Mouse (Mus musculus) limb, embryonic 11.5 days (tissue): ENCODE measurements at regions not wholly inside any gene's neighbourhood (a gene's known extent, or its start where the extent isn't known, plus 50 kb on each side); places are given as distances from the start of the nearest gene placed in this dataset.
"Not testable (repeated sequence)": the region's sequence is repeated elsewhere in the genome, so short reads cannot be mapped to it uniquely, and the experiment has no call there.

ENCODE experiments used
- ATAC-seq: fragments of 200-750 bp; cut with Nextera tagmentation; 2 replicates; pipeline ENCODE4 v1.8.0; 2017; ENCODE audit warnings: low read depth; ENCODE audit not compliant: insufficient number of reproducible peaks, low FRiP score, low TSS enrichment
- DNase-seq: peaks from one replicate; pipeline ENCODE4 v3.0.0-alpha.2; 2015; ENCODE audit warnings: low spot score
- H3K27ac ChIP-seq: fragments of 300-500 bp; sonication (generic); replicated peaks from 2 replicates; pipeline ENCODE4 v1.5.1; 2014; ENCODE audit warnings: low read depth, mild to moderate bottlenecking, low read length
- H3K27me3 ChIP-seq: fragments of 300-500 bp; sonication (generic); 2 replicates; pipeline ENCODE4 v1.6.1; 2014; ENCODE audit warnings: mild to moderate bottlenecking, low read length, mixed read lengths; ENCODE audit not compliant: control insufficient read depth, insufficient read depth
- H3K36me3 ChIP-seq: fragments of 300-500 bp; sonication (generic); 2 replicates; pipeline ENCODE4 v1.6.1; 2014; ENCODE audit warnings: mild to moderate bottlenecking, low read length, moderate library complexity, mixed read lengths; ENCODE audit not compliant: control insufficient read depth, insufficient read depth
- H3K4me1 ChIP-seq: fragments of 300-500 bp; sonication (generic); 2 replicates; pipeline ENCODE4 v1.6.1; 2014; ENCODE audit warnings: low read length, mixed read lengths; ENCODE audit not compliant: control insufficient read depth, insufficient read depth
- H3K4me2 ChIP-seq: fragments of 300-500 bp; sonication (generic); 2 replicates; pipeline ENCODE4 v1.6.1; 2014; ENCODE audit warnings: low read depth, mild to moderate bottlenecking, moderate library complexity; ENCODE audit not compliant: severe bottlenecking
- H3K4me3 ChIP-seq: fragments of 300-500 bp; sonication (generic); 2 replicates; pipeline ENCODE4 v1.5.1; 2014; ENCODE audit warnings: low read depth, low read length
- H3K9ac ChIP-seq: fragments of 300-500 bp; sonication (generic); 2 replicates; pipeline ENCODE4 v1.6.1; 2014; ENCODE audit warnings: mild to moderate bottlenecking, low read length
- H3K9me3 ChIP-seq: fragments of 300-500 bp; sonication (generic); 2 replicates; pipeline ENCODE4 v1.6.1; 2016; ENCODE audit warnings: low read length; ENCODE audit not compliant: control insufficient read depth
- WGBS: fragments of 180-500 bp; shearing (Covaris S2); extraction: QIAGEN DNeasy Blood & Tissue Kit; methylation state at CpG from one replicate; pipeline ENCODE4 v1.1.7; 2014; 5-methylcytosine and 5-hydroxymethylcytosine counted together

DNA sequence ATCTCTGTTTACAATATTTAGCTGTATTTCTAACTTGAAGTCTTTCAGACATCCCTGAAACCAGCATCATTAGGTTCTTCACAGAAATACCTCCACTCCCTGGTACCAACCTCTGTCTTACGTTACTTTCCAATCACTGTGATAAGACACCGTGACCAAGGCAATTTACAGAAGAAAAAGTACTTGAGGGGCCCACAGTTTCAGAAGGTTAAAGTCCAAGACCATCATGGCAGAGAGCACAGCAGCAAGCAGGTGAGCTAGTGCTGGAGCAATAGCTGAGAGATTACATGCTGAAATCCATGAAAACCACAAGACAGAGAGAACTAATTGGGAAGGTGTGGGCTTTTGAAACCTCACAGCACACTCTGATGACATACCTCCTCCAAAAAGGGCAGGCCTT is 84.9 kb upstream of the Tgm3 start:
- Histone ChIP-seq H3K4me2 (no peak overlapping the region), H3K4me1 (no peaks in the 10 kb centered on the region), H3K36me3 (no peaks in the 10 kb centered on the region), H3K9me3 (no peaks in the 10 kb centered on the region), H3K4me3 (no peak overlapping the region), H3K9ac (no peak overlapping the region), H3K27me3 (no peaks in the 10 kb centered on the region), H3K27ac (no peak overlapping the region)
- no peak for DNase-seq
- WGBS = 88% methylated on average over 2 of the region's 2 CpGs
- ATAC-seq = no peak

DNA sequence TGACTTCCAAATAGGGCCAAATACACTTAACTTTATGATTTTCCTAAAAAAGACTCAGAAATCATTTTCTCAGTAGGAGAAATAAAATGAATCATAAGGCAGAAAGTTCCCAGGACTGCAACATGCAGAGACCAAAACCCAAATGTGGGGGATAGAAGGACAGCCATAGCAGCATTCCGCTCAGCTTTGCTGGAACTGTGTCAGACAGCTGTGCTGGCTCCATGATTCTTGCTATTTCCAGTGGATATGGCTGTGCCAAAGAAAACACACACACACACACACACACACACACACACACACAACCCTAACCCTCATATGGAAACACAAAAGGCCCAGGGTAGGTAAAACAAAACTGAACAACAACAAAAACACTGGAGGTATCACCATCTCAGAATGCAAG is 78.6 kb upstream of the Tgm3 start:
- no peak for ATAC-seq
- no peak overlapping the region for H3K27ac ChIP-seq
- no peak overlapping the region for H3K4me3 ChIP-seq
- no peaks in the 10 kb centered on the region for H3K27me3 ChIP-seq
- no peaks in the 10 kb centered on the region for H3K9me3 ChIP-seq
- no peak overlapping the region for H3K4me2 ChIP-seq
- no peak for DNase-seq
- 100% methylated on average over 1 of the region's 1 CpGs for WGBS
- no peaks in the 10 kb centered on the region for H3K36me3 ChIP-seq
- H3K4me1 ChIP-seq = no peaks in the 10 kb centered on the region
- H3K9ac ChIP-seq = no peak overlapping the region

GRCm38 (mm10) chr2:129942824-129943223 is 69.3 kb upstream of the Tgm3 start:
- H3K4me3 ChIP-seq = no peak overlapping the region
- H3K36me3 ChIP-seq = no peaks in the 10 kb centered on the region
- WGBS = 83% methylated on average over 4 of the region's 4 CpGs
- no peaks in the 10 kb centered on the region for H3K27me3 ChIP-seq
- H3K9ac ChIP-seq = no peak overlapping the region
- peaks cover 2% of the 10 kb centered on the region; the same call in 1 of the 2 replicates for H3K4me1 ChIP-seq
- no peaks in the 10 kb centered on the region for H3K9me3 ChIP-seq
- ATAC-seq = no peak
- H3K4me2 ChIP-seq = no peak overlapping the region
- no peak overlapping the region for H3K27ac ChIP-seq
- DNase-seq = no peak

- Histone ChIP-seq H3K36me3 (no peaks in the 10 kb centered on the region), H3K27me3 (no peaks in the 10 kb centered on the region), H3K4me2 (peak overlapping the region; percentile 15; the same call in 1 of the 2 replicates), H3K27ac (no peak overlapping the region), H3K9me3 (no peaks in the 10 kb centered on the region), H3K9ac (peak overlapping the region; percentile 40; the same call in 1 of the 2 replicates), H3K4me3 (no peak overlapping the region), H3K4me1 (peaks cover 4% of the 10 kb centered on the region; the same call in 1 of the 2 replicates)
- ATAC-seq = no peak
- WGBS = 55% methylated on average over 19 of the region's 20 CpGs
- DNase-seq = peak; percentile 26
Observed at GRCm38 (mm10) chr2:129947847-129948553, 64.1 kb upstream of the Tgm3 start.

DNA sequence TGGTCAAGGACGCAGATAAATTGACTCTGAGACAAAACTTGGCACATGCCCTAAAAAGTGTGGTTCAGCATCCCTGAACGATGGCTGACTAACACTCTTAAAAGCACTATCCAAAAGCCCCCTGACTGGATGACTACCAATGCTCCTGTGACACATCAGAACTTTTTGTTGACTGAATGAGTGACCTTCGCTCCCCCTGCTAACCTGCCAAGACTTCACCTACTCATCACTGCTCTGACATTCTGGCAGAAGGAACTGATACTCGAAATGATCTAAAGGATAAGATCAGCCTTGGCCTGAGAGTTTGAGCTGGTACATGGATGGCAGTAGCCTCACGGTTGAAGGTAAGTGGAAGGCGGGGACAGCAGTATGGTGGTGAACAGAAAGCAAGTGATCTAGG is 62.4 kb upstream of the Tgm3 start:
- not testable (repeated sequence) for H3K36me3 ChIP-seq, H3K9ac ChIP-seq, H3K27me3 ChIP-seq, H3K9me3 ChIP-seq, H3K27ac ChIP-seq, H3K4me3 ChIP-seq, DNase-seq, H3K4me2 ChIP-seq, ATAC-seq, H3K4me1 ChIP-seq
- WGBS = 88% methylated on average over 6 of the region's 6 CpGs

- 96% methylated on average over 4 of the region's 4 CpGs for WGBS
- Histone ChIP-seq H3K4me1 (peaks cover 4% of the 10 kb centered on the region; the same call in 1 of the 2 replicates), H3K27me3 (no peaks in the 10 kb centered on the region), H3K36me3 (no peaks in the 10 kb centered on the region), H3K27ac (no peak overlapping the region), H3K4me3 (no peak overlapping the region), H3K4me2 (no peak overlapping the region), H3K9ac (no peak overlapping the region), H3K9me3 (no peaks in the 10 kb centered on the region)
- DNase-seq = no peak
- no peak for ATAC-seq
Observed at GRCm38 (mm10) chr2:129952486-129952885, 59.7 kb upstream of the Tgm3 start.

DNA sequence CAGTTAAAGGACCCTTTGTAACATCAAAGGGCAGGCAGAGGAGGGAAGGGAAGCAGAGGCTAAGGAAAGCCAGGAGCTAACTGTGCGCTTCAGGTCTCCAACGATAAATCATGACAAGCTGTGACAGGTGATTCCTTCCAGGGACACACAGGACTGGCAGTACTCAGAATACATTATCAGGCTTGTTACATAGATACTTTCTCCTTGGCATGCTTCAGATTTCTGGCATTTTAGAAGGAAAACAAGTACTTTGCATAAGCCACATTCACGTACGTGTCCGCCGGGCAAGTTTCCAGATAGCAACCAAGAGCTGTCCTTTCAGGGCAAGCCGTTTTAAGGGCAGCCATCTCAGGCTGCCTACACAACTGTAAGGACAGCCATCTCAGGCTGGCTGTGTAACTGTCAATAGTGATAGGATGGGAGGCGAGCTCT is 56.9 kb upstream of the Tgm3 start:
- WGBS = 27% methylated on average over 8 of the region's 8 CpGs
- peak; percentile 31 for DNase-seq

GRCm38 (mm10) chr2:129958120-129958519 is 54.0 kb upstream of the Tgm3 start:
- no peak overlapping the region for H3K4me3 ChIP-seq
- H3K4me1 ChIP-seq = no peaks in the 10 kb centered on the region
- H3K27ac ChIP-seq = no peak overlapping the region
- no peak overlapping the region for H3K9ac ChIP-seq
- no peak for DNase-seq
- ATAC-seq = no peak
- H3K9me3 ChIP-seq = no peaks in the 10 kb centered on the region
- WGBS = 66% methylated on average over 3 of the region's 3 CpGs
- no peak overlapping the region for H3K4me2 ChIP-seq
- no peaks in the 10 kb centered on the region for H3K27me3 ChIP-seq
- H3K36me3 ChIP-seq = no peaks in the 10 kb centered on the region

More for the DNA sequence above, 56.9 kb upstream of the Tgm3 start:
- Histone ChIP-seq H3K9me3 (no peaks in the 10 kb centered on the region), H3K27me3 (no peaks in the 10 kb centered on the region), H3K4me1 (no peaks in the 10 kb centered on the region), H3K27ac (no peak overlapping the region), H3K4me3 (no peak overlapping the region), H3K4me2 (no peak overlapping the region), H3K9ac (no peak overlapping the region), H3K36me3 (no peaks in the 10 kb centered on the region)
- ATAC-seq = no peak

- DNase-seq (no peak), ATAC-seq (no peak)
- H3K4me1 ChIP-seq = no peaks in the 10 kb centered on the region
- 88% methylated on average over 4 of the region's 4 CpGs for WGBS
- no peaks in the 10 kb centered on the region for H3K36me3 ChIP-seq
- no peaks in the 10 kb centered on the region for H3K9me3 ChIP-seq
- no peak overlapping the region for H3K9ac ChIP-seq
- H3K27ac ChIP-seq = no peak overlapping the region
- no peak overlapping the region for H3K4me3 ChIP-seq
- H3K27me3 ChIP-seq = no peaks in the 10 kb centered on the region
- H3K4me2 ChIP-seq = no peak overlapping the region
Observed at GRCm38 (mm10) chr2:129960364-129960763, 51.8 kb upstream of the Tgm3 start.
